Mouse (Mus musculus): ENCODE results near the gene Sfxn3. TPM values are rescaled to one million over a fixed set of nuclear protein-coding genes. Genes with fewer than 3 reads are reported as not detected.

Sfxn3 gene
- polyA plus RNA-seq, 1 experiment from 2014 or later = 17.7 TPM

DNA sequence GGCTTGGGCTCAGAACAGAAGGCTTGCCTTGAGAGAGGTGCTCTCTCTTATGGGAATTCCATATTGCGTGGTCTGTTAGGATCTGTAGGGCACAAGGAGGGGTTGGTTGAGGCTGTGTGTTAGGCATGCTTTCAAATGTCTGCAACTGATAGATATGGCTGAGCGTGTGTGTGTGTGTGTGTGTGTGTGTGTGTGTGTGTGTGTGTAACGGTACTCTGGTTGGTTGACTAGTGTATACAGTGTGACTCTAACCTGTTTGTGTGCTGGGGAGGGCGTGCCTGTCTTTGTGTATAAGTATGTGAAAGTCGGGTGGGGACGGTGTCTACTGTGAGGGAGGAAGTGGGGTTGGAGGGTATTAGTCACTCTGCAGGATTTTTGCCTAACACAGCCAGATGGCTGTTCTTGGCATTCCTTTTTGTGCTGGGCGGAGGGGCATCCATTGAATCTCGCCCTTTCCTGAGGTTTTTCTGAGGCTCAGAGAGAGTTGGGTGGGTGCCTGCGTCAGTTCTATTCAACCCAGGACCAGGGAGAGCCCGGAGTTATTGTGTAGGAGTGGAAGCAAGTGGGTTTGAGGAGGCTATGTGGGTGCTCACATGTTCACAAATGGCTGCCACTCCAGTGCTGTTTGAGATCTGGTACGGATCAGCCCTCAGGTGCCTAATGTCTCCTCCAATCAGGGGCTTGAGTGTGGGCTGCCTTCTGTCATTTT is 786 bp downstream of the Sfxn3 start:
- no peak for DNase-seq (ENCODE audit: low spot score, missing footprints)
- Histone ChIP-seq H3K27ac (ENCODE audit: low read depth, low read length) (no peak overlapping the region; the same call in 1 of the 2 replicates), H3K9me3 (ENCODE audit: control insufficient read depth, low read length) (no peaks in the 10 kb centered on the region), H3K4me1 (ENCODE audit: control insufficient read depth, insufficient read depth, low read length) (peaks cover 21% of the 10 kb centered on the region), H3K27me3 (ENCODE audit: control insufficient read depth, insufficient read depth, low read length) (peaks cover 19% of the 10 kb centered on the region), H3K36me3 (ENCODE audit: control insufficient read depth, insufficient read depth, low read length) (no peaks in the 10 kb centered on the region), H3K9ac (ENCODE audit: low read length) (peak overlapping the region; percentile 73), H3K4me3 (ENCODE audit: low read depth, low read length) (peak overlapping the region; percentile 46), H3K4me2 (peak overlapping the region; percentile 79)
- no peak; the same call in none of the 2 replicates for ATAC-seq (ENCODE audit: low FRiP score)
- 67% methylated on average over 11 of the region's 11 CpGs for WGBS

DNA sequence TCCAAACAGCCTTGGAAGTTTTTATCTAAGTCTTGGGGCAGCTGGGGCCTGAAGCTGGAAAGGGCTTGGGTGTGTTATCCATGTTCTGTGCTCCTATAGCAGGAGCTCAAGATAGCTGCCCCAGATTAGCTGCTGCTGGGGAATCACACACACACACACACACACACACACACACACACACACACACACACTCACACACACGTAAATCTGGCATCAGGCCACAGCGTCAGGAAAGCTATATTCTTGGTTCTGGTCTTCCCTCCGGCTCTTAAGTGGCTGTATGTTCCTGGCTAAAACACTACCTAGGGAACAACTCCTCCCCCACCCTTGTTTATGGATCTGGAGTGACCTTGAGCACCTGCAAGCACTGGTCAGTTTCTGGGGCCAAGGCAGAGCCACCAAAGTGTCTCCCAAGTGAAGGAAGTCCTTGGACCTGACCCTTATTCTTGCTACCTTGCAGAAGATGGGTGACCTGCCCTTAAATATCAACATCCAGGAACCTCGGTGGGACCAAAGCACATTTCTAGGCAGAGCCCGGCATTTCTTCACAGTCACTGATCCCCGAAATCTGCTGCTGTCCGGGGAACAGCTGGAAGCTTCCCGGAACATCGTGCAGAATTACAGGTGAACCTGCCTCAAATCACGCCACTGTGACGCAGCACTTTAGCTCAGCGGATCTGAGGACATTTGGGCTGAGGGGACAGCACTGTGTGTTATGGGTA is 1.5 kb downstream of the Sfxn3 start:
- 80% methylated on average over 12 of the region's 12 CpGs for WGBS
- H3K4me3 ChIP-seq (ENCODE audit: low read depth, low read length) = no peak overlapping the region
- peaks cover 21% of the 10 kb centered on the region for H3K4me1 ChIP-seq (ENCODE audit: control insufficient read depth, insufficient read depth, low read length)
- H3K27me3 ChIP-seq (ENCODE audit: control insufficient read depth, insufficient read depth, low read length) = peaks cover 19% of the 10 kb centered on the region
- H3K9me3 ChIP-seq (ENCODE audit: control insufficient read depth, low read length) = no peaks in the 10 kb centered on the region
- peak overlapping the region; percentile 73; the same call in 1 of the 2 replicates for H3K9ac ChIP-seq (ENCODE audit: low read length)
- no peak for ATAC-seq (ENCODE audit: low FRiP score)
- no peak overlapping the region for H3K27ac ChIP-seq (ENCODE audit: low read depth, low read length)
- H3K4me2 ChIP-seq = peak overlapping the region; percentile 79
- DNase-seq (ENCODE audit: low spot score, missing footprints) = no peak
- H3K36me3 ChIP-seq (ENCODE audit: control insufficient read depth, insufficient read depth, low read length) = no peaks in the 10 kb centered on the region

DNA sequence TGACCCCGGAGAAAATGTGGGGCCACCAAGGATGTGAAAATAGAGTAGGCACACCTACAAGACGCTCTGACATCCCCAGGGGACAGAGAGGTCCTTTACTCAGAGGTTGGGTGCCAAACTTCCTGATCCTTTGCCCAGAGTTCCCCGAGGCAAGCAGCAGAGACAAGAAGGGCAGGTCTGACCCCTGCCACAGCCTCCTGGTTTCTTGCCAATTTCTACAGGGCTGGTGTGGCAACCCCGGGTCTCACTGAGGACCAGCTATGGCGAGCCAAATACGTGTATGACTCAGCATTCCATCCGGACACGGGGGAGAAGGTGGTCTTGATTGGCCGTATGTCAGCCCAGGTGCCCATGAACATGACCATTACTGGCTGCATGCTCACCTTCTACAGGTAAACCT is 2.2 kb downstream of the Sfxn3 start:
- peaks cover 21% of the 10 kb centered on the region for H3K4me1 ChIP-seq (ENCODE audit: control insufficient read depth, insufficient read depth, low read length)
- no peak overlapping the region for H3K27ac ChIP-seq (ENCODE audit: low read depth, low read length)
- no peaks in the 10 kb centered on the region for H3K36me3 ChIP-seq (ENCODE audit: control insufficient read depth, insufficient read depth, low read length)
- no peak overlapping the region for H3K9ac ChIP-seq (ENCODE audit: low read length)
- peaks cover 18% of the 10 kb centered on the region for H3K27me3 ChIP-seq (ENCODE audit: control insufficient read depth, insufficient read depth, low read length)
- DNase-seq (ENCODE audit: low spot score, missing footprints) (no peak), ATAC-seq (ENCODE audit: low FRiP score) (no peak)
- no peaks in the 10 kb centered on the region for H3K9me3 ChIP-seq (ENCODE audit: control insufficient read depth, low read length)
- H3K4me3 ChIP-seq (ENCODE audit: low read depth, low read length) = no peak overlapping the region
- WGBS = 84% methylated on average over 9 of the region's 9 CpGs
- no peak overlapping the region for H3K4me2 ChIP-seq

DNA sequence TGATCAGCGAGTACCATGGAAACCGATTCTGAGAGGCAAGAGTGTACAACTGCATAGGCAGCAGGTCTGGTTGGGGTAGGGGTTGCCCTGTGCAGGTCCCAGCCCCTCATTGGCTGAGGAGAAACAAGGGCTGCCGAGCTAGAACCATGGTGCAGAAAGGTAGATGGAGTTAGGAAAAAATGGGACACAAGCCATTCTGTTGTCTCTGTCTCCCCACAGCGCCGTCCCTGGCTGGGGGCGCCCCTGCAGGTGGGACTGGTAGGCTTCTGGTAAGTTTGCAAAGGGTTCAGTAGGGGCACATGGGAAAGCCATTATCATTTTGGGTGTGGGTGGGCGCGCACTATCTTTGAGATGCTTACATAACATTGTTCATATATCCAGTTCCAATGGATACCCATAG is 6.1 kb downstream of the Sfxn3 start:
- Histone ChIP-seq H3K27ac (ENCODE audit: low read depth, low read length) (no peak overlapping the region), H3K9me3 (ENCODE audit: control insufficient read depth, low read length) (no peaks in the 10 kb centered on the region)
- no peak for DNase-seq (ENCODE audit: low spot score, missing footprints)

DNA sequence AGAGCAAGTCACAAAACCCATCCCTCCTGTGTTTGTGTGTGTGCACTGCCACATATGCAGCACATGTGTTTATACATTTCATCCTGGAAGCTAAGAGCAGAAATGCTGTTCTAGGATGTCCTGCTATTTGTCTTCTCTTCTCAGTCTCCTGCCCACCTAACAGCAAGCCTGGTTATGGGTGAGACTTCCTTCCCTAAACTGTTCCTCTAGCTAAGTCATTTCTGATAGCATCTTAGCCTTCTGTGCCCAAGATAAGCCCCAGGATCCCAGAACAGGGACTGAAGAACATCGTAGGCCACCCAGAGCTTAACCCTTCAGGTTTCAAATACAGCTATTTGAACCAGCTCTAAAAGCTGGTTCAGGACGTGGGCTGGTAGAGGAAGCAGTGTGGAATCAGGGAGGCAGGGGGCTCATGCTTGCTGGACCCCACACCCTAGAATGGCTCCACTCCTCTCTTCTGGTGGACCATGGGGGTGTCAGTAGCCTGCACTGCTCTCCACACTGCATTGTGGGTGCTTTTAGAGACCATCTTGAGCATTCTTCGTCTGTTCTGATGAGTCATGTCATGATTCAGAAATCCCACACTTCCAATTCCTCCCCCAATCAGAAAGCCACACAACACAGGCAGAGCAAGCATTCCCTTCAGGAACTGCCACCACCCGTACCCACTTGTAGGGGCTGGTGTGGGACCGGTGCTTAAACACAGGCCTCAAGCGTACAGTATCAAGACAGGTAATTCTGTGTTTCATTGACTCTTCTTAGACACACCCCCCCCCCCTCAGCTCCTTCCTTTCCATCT is 7.8 kb downstream of the Sfxn3 start:
- Histone ChIP-seq H3K4me1 (ENCODE audit: control insufficient read depth, insufficient read depth, low read length) (peaks cover 15% of the 10 kb centered on the region), H3K9ac (ENCODE audit: low read length) (no peak overlapping the region), H3K9me3 (ENCODE audit: control insufficient read depth, low read length) (no peaks in the 10 kb centered on the region), H3K4me2 (no peak overlapping the region), H3K27me3 (ENCODE audit: control insufficient read depth, insufficient read depth, low read length) (no peaks in the 10 kb centered on the region), H3K36me3 (ENCODE audit: control insufficient read depth, insufficient read depth, low read length) (no peaks in the 10 kb centered on the region), H3K4me3 (ENCODE audit: low read depth, low read length) (no peak overlapping the region), H3K27ac (ENCODE audit: low read depth, low read length) (no peak overlapping the region)
- 89% methylated on average over 6 of the region's 6 CpGs for WGBS
- DNase-seq (ENCODE audit: low spot score, missing footprints) (no peak), ATAC-seq (ENCODE audit: low FRiP score) (no peak)

More for the DNA sequence above, 6.1 kb downstream of the Sfxn3 start:
- no peaks in the 10 kb centered on the region for H3K36me3 ChIP-seq (ENCODE audit: control insufficient read depth, insufficient read depth, low read length)
- no peak overlapping the region for H3K4me3 ChIP-seq (ENCODE audit: low read depth, low read length)
- no peaks in the 10 kb centered on the region for H3K27me3 ChIP-seq (ENCODE audit: control insufficient read depth, insufficient read depth, low read length)
- H3K4me1 ChIP-seq (ENCODE audit: control insufficient read depth, insufficient read depth, low read length) = peaks cover 11% of the 10 kb centered on the region
- no peak overlapping the region for H3K4me2 ChIP-seq
- H3K9ac ChIP-seq (ENCODE audit: low read length) = no peak overlapping the region
- 81% methylated on average over 8 of the region's 8 CpGs for WGBS
- ATAC-seq (ENCODE audit: low FRiP score) = no peak

DNA sequence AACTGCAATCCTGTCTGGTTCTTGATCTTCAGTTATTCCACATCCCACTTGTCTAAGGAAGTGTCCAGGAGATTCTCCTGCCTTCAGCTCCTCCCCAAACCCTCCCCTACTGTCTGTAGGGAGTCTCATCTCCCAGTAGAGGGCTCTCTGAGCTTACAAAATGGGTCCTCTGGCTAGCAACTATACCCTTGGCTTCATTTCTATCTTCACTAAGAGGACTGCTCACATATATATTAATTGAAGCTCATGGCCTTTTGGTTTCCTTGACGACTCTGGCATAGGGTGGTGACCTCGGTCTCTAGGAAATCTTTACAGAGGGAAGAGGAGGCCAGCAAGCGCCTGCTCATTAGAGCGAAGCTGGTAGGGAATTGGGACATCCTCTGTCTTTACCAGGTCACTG is 9.1 kb downstream of the Sfxn3 start:
- no peak for ATAC-seq (ENCODE audit: low FRiP score)
- Histone ChIP-seq H3K27ac (ENCODE audit: low read depth, low read length) (no peak overlapping the region), H3K4me1 (ENCODE audit: control insufficient read depth, insufficient read depth, low read length) (peaks cover 15% of the 10 kb centered on the region), H3K36me3 (ENCODE audit: control insufficient read depth, insufficient read depth, low read length) (no peaks in the 10 kb centered on the region), H3K27me3 (ENCODE audit: control insufficient read depth, insufficient read depth, low read length) (no peaks in the 10 kb centered on the region), H3K9me3 (ENCODE audit: control insufficient read depth, low read length) (no peaks in the 10 kb centered on the region), H3K4me3 (ENCODE audit: low read depth, low read length) (no peak overlapping the region), H3K9ac (ENCODE audit: low read length) (no peak overlapping the region), H3K4me2 (no peak overlapping the region)
- WGBS = 52% methylated on average over 4 of the region's 4 CpGs
- no peak for DNase-seq (ENCODE audit: low spot score, missing footprints)

DNA sequence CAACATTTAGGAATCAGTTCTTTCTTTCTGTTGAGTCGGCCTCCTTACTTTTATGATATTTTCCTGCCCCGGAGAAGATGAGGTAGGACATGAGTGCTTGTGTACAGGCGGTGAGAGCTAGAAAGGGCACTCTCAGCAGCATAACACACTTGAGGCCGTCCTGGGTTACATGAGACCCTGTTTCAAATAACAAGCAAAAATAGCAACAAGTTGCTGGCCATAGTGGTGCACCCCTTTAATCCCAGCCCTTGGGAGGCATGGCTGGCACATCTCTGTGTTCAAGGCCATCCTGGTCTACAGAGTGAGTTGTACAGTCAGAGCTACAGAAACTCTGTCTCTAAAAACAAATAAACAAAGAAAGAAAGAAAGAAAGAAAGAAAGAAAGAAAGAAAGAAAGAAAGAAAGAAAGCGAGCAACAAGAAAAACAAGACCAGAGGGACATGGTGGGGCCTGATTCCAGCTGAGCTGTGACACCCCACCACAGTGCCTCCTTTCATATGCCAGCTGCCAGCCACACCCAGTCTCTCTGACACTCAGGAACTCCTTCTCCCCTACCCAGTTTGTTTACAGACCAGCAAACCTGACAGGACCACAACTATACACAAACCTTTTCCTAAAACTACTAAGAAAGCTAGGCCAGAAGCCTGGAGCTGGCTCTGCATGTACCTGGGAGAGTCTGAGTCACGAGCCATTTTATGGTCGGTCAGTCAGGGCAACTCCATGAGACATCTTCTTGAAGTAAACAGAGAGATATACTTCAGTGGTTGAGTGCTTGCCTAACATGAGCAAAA is 9.8 kb downstream of the Sfxn3 start:
- WGBS = 83% methylated on average over 7 of the region's 7 CpGs
- Histone ChIP-seq H3K9ac (ENCODE audit: low read length) (peak overlapping the region; percentile 64), H3K27me3 (ENCODE audit: control insufficient read depth, insufficient read depth, low read length) (no peaks in the 10 kb centered on the region), H3K9me3 (ENCODE audit: control insufficient read depth, low read length) (no peaks in the 10 kb centered on the region), H3K27ac (ENCODE audit: low read depth, low read length) (no peak overlapping the region; the same call in 1 of the 2 replicates), H3K4me1 (ENCODE audit: control insufficient read depth, insufficient read depth, low read length) (peaks cover 15% of the 10 kb centered on the region), H3K4me3 (ENCODE audit: low read depth, low read length) (no peak overlapping the region; the same call in 1 of the 2 replicates), H3K36me3 (ENCODE audit: control insufficient read depth, insufficient read depth, low read length) (no peaks in the 10 kb centered on the region), H3K4me2 (peak overlapping the region; percentile 50)
- no peak for DNase-seq (ENCODE audit: low spot score, missing footprints)
- no peak for ATAC-seq (ENCODE audit: low FRiP score)

DNA sequence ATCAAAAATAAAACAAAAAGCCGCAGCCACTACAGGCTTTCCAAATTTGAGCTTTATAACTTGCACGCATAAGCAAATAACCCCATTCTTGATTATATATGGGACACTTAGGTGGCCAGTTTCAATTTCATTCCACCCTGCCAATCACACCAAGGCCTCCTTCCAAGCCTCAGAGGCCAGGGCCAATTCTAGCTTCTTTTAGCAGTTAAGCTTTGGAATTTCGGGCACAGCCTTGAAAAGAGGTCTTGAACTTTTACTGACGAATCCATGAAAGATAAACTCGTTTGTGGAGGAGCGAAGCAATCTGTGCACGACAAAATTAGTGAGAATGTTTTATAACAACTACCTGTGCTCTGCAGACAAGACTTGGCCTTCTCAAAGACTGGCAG is 10.4 kb downstream of the Sfxn3 start:
- Histone ChIP-seq H3K27ac (ENCODE audit: low read depth, low read length) (peak overlapping the region; percentile 97), H3K27me3 (ENCODE audit: control insufficient read depth, insufficient read depth, low read length) (no peaks in the 10 kb centered on the region), H3K4me1 (ENCODE audit: control insufficient read depth, insufficient read depth, low read length) (peaks cover 15% of the 10 kb centered on the region), H3K36me3 (ENCODE audit: control insufficient read depth, insufficient read depth, low read length) (no peaks in the 10 kb centered on the region), H3K4me3 (ENCODE audit: low read depth, low read length) (peak overlapping the region; percentile 56), H3K9ac (ENCODE audit: low read length) (peak overlapping the region; percentile 64), H3K9me3 (ENCODE audit: control insufficient read depth, low read length) (no peaks in the 10 kb centered on the region), H3K4me2 (peak overlapping the region; percentile 50)
- DNase-seq (ENCODE audit: low spot score, missing footprints) (no peak), ATAC-seq (ENCODE audit: low FRiP score) (no peak)
- WGBS = 51% methylated on average over 7 of the region's 7 CpGs
